Mouse (Mus musculus): Measurements from ENCODE around the gene Lsm3. TPM values are rescaled to one million over a fixed set of nuclear protein-coding genes. Genes with fewer than 3 reads are reported as not detected.

Gene Lsm3
- polyA plus RNA-seq (2012; rRNA removed), result 93.3 and 107 TPM in 2 replicates

GRCm38 (mm10) chr6:91515545-91516449 lies at the start of gene Lsm3, which contains the start of gene Xpc:
Lsm3 (plus strand) TSS chr6:91515928.
Xpc (minus strand) TSS chr6:91515888.

GRCm38 (mm10) chr6:91472868-91473804 lies 42.6 kb upstream of the Lsm3 start, which contains the start of the genes Chchd4 and Tmem43:
Chchd4 (minus strand) TSS chr6:91473546.
Tmem43 (plus strand) TSS chr6:91473703.

Other genes starting within 250 kb of the Lsm3 start
- 17.4 and 21.4 TPM in 2 replicates for gene Wnt7a, start 104.6 kb upstream of the Lsm3 start, polyA plus RNA-seq (2012; rRNA removed)
- gene Chchd4, start 42.4 kb upstream of the Lsm3 start, polyA plus RNA-seq (2012; rRNA removed), result 20.3 and 21.2 TPM in 2 replicates
- 56.1 and 60.7 TPM in 2 replicates for gene Tmem43, start 42.2 kb upstream of the Lsm3 start, polyA plus RNA-seq (2012; rRNA removed)
- 13.2 and 14.0 TPM in 2 replicates for gene Xpc, start within 50 bp of the Lsm3 start, polyA plus RNA-seq (2012; rRNA removed)
- 77.5 and 102 TPM in 2 replicates for gene Slc6a6, start 168.1 kb downstream of the Lsm3 start, polyA plus RNA-seq (2012; rRNA removed)